Mouse (Mus musculus) cerebellum, adult 2 months (tissue): Measurements from ENCODE around the gene Hectd4. TPM values are rescaled to one million over a fixed set of nuclear protein-coding genes. Genes with fewer than 3 reads are reported as not detected.

Source experiments
- DNase-seq, 2 experiments: peaks; one replicate each; pipeline ENCODE4 v3.0.0; 2021
- H3K27ac ChIP-seq: fragments of 200-500 bp; 2 replicates; pipeline ENCODE4 v1.5.1; 2012; ENCODE audit warnings: low read length, control low read depth, inconsistent platforms; ENCODE audit not compliant: insufficient read depth
- H3K27me3 ChIP-seq: fragments of 200-500 bp; 2 replicates; pipeline ENCODE4 v1.6.1; 2012; ENCODE audit warnings: inconsistent platforms, mild to moderate bottlenecking, low read length, moderate library complexity; ENCODE audit not compliant: control insufficient read depth, insufficient read depth
- H3K4me1 ChIP-seq: fragments of 200-500 bp; 2 replicates; pipeline ENCODE4 v1.6.1; 2011; ENCODE audit warnings: low read length; ENCODE audit not compliant: control insufficient read depth, insufficient read depth
- H3K4me3 ChIP-seq: fragments of 200-500 bp; replicated peaks from 2 replicates; pipeline ENCODE3; 2011; ENCODE audit warnings: mild to moderate bottlenecking, low read depth, low read length, control low read depth; ENCODE audit not compliant: insufficient read depth
- CTCF ChIP-seq: fragments of 200-500 bp; IDR thresholded peaks from 2 replicates; pipeline ENCODE4 v1.5.1; 2011; ENCODE audit warnings: low read depth, mild to moderate bottlenecking, control low read depth, low read length, moderate library complexity, borderline replicate concordance; ENCODE audit not compliant: insufficient read depth
- POLR2A ChIP-seq: fragments of 200-500 bp; IDR thresholded peaks from 2 replicates; pipeline ENCODE4 v1.6.1; 2011; ENCODE audit warnings: low read length, control low read depth, borderline replicate concordance; ENCODE audit not compliant: insufficient read depth
- WGBS: fragments of 180-500 bp; shearing (Covaris S2); methylation state at CpG from one replicate; pipeline ENCODE4 v1.1.7; 2018; 5-methylcytosine and 5-hydroxymethylcytosine counted together
- polyA plus RNA-seq: library from polyadenylated mRNA; depleted of rRNA; stranded (reverse); fragments of >200 nt; gene quantifications from 2 replicates; pipeline ENCODE4 v1.2.3, GENCODE M21; 2012

The Hectd4 gene
- polyA plus RNA-seq, 1 experiment, result 81.2 TPM

- no peak overlapping the region for H3K4me3 ChIP-seq
- 41% methylated on average over 7 of the region's 7 CpGs for WGBS
- no peak for TF ChIP-seq CTCF
- TF ChIP-seq POLR2A, result no peak
- H3K27ac ChIP-seq, result peak overlapping the region; percentile 94
- H3K27me3 ChIP-seq, result no peaks in the 10 kb centered on the region
- peaks cover 54% of the 10 kb centered on the region for H3K4me1 ChIP-seq
- DNase-seq, result no peak
Observed at GRCm38 (mm10) chr5:121254977-121255376, 35.0 kb downstream of the Hectd4 start.

- H3K4me3 ChIP-seq, result no peak overlapping the region
- TF ChIP-seq POLR2A, result no peak
- TF ChIP-seq CTCF, result no peak
- H3K27ac ChIP-seq, result 0 out of 2 replicates have a peak overlapping the region, but pooled peaks have one; percentile 32
- H3K27me3 ChIP-seq, result no peaks in the 10 kb centered on the region
- DNase-seq, result peak; percentile 60 to 82
- H3K4me1 ChIP-seq, result peaks cover 39% of the 10 kb centered on the region
- 19% methylated on average over 3 of the region's 3 CpGs for WGBS
Observed at GRCm38 (mm10) chr5:121261806-121262205, 41.8 kb downstream of the Hectd4 start.

- Histone ChIP-seq H3K27me3 (no peaks in the 10 kb centered on the region), H3K4me3 (no peak overlapping the region), H3K27ac (peak overlapping the region; percentile 2), H3K4me1 (peaks cover 36% of the 10 kb centered on the region)
- 29% methylated on average over 8 of the region's 8 CpGs for WGBS
- peak in 1 of 2 experiments; percentile 50 for DNase-seq
- TF ChIP-seq POLR2A (no peak), CTCF (no peak)
Observed at GRCm38 (mm10) chr5:121262415-121262814, 42.4 kb downstream of the Hectd4 start.

GRCm38 (mm10) chr5:121264593-121264992 lies 44.6 kb downstream of the Hectd4 start:
- no peak overlapping the region for H3K27ac ChIP-seq
- DNase-seq, result no peak
- peaks cover 27% of the 10 kb centered on the region for H3K4me1 ChIP-seq
- no peaks in the 10 kb centered on the region for H3K27me3 ChIP-seq
- H3K4me3 ChIP-seq, result no peak overlapping the region
- 68% methylated on average over 2 of the region's 2 CpGs for WGBS
- TF ChIP-seq POLR2A, result no peak
- no peak for TF ChIP-seq CTCF

- 59% methylated on average over 7 of the region's 7 CpGs for WGBS
- H3K4me1 ChIP-seq, result peaks cover 18% of the 10 kb centered on the region
- peak; percentile 70 to 74 for DNase-seq
- H3K4me3 ChIP-seq, result no peak overlapping the region
- TF ChIP-seq CTCF (peak; percentile 92), POLR2A (no peak)
- H3K27ac ChIP-seq, result 0 out of 2 replicates have a peak overlapping the region, but pooled peaks have one; percentile 20
- H3K27me3 ChIP-seq, result no peaks in the 10 kb centered on the region
Observed at GRCm38 (mm10) chr5:121266741-121267382, 46.8 kb downstream of the Hectd4 start.

- Histone ChIP-seq H3K27ac (no peak overlapping the region), H3K27me3 (no peaks in the 10 kb centered on the region), H3K4me1 (peaks cover 9% of the 10 kb centered on the region), H3K4me3 (no peak overlapping the region)
- 55% methylated on average over 7 of the region's 7 CpGs for WGBS
- no peak for TF ChIP-seq POLR2A
- no peak for TF ChIP-seq CTCF
- no peak for DNase-seq
Observed at GRCm38 (mm10) chr5:121271046-121271445, 51.0 kb downstream of the Hectd4 start.

GRCm38 (mm10) chr5:121276808-121277207 lies 56.8 kb downstream of the Hectd4 start:
- Histone ChIP-seq H3K4me3 (no peak overlapping the region), H3K4me1 (no peaks in the 10 kb centered on the region), H3K27me3 (no peaks in the 10 kb centered on the region), H3K27ac (no peak overlapping the region)
- no peak for DNase-seq
- TF ChIP-seq POLR2A (no peak), CTCF (no peak)
- WGBS, result 71% methylated on average over 1 of the region's 1 CpGs

- no peak for DNase-seq
- Histone ChIP-seq H3K27ac (no peak overlapping the region), H3K4me3 (no peak overlapping the region), H3K27me3 (no peaks in the 10 kb centered on the region), H3K4me1 (0 out of 2 replicates have a peak, but pooled peaks cover under 1% of the 10 kb centered on the region)
- TF ChIP-seq POLR2A (no peak), CTCF (no peak)
- 95% methylated on average over 4 of the region's 4 CpGs for WGBS
Observed at GRCm38 (mm10) chr5:121280456-121280855, 60.4 kb downstream of the Hectd4 start.
